Mouse (Mus musculus): ENCODE measurements at regions not wholly inside any gene's neighbourhood (a gene's known extent, or its start where the extent isn't known, plus 50 kb on each side); places are given as distances from the start of the nearest gene placed in this dataset.

DNA sequence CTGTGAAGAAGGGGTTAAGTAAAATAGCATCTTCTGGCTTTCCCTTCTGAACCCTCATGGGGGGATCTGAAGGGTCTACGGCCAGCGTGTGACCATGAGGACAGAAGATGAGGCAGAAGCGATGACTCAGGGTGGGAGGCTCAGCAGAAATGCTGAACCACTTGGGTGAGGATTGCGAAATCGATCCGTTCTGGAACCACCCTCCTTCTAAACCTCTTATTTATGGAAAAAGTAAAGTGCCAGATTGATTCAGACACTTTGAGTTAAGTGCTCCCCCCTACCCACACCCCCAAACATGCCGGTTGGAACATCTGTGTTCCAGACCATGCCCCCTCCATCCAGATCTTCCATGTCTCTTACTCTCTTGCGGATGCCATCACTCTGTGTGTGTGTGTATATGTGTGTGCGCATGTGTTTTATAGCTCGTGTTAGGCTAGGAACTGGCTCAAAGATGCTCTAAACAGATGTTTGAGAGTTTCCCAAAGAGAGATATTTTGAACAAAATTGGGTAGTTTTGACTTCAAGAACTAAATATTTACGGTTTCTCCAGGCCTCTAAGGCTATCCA is 190.2 kb upstream of the Prickle1 start:
- no peak for DNase-seq (ENCODE audit: low spot score)

DNA sequence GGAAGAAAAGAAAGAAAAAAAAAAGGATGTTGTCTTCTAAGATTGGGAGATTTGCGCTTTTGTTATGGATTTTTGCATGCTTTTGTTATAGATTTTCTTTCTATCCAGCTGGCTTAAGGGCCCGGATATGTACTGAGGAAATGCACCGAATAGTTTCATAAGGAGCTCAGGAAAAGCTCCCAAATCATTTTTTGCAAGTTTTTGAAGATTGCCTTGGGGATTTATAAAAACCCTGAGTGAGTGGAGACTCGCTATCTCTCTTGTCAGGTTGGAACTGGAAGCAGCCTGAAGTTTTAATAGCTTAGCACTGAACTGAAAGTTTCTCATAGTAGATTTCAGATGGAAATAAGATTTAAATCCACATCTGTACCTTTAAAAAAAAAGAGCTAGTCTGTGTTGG is 188.0 kb upstream of the Prickle1 start:
- no peak for DNase-seq (ENCODE audit: low spot score)

DNA sequence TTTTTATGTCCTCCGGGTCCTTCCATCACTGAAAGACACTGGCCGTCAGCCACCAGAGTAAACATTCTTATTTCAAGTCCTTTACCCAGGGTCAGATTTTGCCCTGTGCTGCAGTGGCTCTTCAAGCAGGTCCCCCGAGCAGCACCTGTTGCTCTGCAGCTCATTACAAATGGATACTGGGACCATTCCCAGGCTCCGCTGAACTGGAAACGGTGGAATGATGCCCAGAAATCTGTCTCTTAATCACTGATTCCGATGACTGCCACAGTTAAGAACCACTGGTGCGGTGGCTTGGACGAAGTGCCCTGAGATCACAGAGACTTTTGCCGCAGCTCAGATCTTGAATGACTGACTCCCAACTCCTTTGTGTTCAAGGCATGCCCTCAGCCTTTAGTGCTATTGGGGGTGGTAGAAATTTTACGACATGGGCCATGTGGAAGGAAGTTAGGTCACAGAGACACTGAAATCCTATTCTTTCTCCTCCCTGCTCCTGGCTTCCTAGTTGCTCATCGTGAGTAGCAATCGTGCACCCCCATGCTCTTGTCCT is 179.6 kb upstream of the Prickle1 start:
- DNase-seq (ENCODE audit: low spot score): peak; percentile 12

DNA sequence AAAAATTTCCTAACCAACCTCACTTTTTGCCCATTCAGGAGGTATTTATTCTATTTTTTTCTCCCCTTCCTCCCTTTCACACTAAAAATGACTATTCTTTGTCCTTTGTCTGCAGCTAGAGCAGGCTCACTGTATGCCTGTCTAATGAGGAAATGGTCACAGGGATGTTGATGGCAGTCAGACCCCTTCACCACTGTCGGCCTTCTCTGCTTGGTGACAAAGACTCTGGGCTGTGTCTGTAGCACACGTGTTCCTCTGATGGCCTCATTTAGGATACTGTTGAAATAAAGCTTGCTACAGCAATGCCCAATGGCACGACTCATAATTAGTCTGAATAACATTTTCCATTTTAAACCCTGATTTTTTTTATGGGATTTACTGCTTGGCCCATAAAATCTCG is 178.6 kb upstream of the Prickle1 start:
- DNase-seq (ENCODE audit: low spot score): no peak

DNA sequence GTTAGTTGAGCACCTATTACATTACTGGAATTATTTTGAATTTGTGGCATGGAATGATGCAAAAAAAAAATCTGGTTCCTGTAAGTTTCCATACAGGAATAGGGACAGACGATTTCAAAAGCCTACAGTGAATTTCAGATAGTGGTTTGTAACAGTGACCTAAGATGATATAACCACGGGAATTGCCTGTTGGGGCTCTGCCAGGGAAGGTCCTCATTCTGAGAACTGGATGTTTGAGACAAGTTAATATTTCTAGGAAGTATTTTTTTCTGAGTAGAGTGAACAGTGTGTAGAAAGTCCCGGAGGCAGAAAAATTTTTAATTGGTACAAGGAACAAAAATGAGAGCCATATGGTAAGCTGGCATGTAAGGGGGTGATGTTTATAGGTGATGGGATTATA is 171.3 kb upstream of the Prickle1 start:
- DNase-seq (ENCODE audit: low spot score): no peak

DNA sequence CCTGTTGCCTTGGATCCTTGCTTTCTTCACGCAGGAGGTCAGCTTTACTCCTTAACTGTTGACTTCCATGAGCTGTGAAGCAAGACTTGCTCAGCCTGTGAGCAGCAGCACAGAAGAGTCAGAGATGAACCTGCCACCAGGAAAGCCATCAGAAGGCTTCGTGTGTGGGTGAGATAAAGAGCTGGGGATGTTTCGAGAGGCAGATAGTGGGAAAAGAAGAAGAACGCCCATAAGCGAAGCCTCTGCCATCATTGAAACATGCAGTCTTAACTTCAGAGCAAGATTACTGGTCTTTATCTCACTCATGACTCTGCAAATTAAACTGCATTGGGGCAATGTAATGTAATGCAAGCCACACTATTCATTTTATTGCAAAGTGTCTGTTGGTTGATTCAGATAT is 167.4 kb upstream of the Prickle1 start:
- DNase-seq (ENCODE audit: low spot score): no peak

DNA sequence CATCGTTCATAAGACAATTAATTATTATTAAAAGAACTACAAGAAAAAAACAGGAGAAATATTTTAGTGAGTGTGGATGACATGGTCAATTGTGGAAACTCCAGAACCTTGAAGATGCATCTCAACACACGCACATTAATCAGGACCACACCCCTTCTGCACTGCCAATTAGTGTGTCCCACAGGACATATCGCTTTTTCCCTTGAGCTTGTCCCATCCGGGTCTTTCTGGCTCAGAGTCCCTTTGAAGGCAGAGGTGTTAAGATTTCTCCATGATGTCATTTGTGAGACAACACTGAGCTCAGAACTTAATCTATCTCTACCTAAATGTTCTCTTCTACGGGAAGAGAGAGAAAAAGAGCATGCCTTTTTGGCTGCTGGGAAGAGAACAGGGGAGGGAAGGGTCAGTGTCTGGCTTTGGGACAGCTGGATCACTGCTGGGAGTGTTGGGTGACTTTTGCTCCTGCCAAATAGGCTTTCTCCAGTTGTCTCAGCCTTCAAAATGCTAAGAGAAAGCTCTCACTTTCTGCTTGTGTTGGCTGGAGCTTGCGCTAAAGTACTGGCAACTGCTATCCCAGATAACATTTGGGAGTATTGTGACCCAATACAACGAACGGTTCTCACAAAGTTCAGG is 162.6 kb upstream of the Prickle1 start:
- DNase-seq (ENCODE audit: low spot score): no peak

DNA sequence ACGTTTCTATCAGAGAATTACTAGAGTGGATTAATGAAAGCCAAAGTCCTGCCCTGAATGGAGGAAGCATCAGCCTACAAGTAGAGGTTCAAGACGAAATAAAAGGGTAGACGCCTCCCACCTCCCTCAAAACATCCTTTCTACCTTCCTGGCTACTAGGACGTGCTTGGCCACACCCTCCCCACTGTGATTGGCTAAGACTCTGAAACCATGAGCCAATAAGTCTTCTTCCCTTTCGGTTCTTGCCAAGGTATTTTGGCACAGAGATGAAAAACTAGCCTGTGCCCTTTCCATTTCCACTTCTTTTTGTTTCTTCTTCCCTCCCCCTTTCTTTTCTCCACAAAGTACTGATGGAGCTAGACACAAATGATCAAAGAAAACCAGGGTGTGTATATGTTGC is 160.3 kb upstream of the Prickle1 start:
- no peak for DNase-seq (ENCODE audit: low spot score)

DNA sequence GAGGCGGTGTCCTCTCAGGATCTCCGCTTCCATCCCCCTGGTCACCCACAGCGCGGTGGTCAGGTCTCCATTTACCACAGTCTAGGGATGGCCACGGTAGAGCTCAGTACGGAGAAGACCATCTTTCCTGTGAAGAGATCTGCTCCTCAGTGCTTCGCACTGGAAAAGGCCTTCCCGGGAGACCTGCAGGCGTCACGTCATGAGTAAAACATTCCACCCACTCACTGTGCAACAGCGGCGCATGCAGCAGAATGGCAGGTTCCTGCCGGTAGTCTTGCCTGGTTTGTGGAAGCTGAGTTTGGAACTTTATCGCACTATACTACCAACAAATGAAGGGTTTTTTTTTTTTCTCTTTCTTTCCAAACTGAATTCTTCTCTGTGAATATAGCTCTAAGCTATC is 156.1 kb upstream of the Prickle1 start:
- DNase-seq (ENCODE audit: low spot score): peak; percentile 38

DNA sequence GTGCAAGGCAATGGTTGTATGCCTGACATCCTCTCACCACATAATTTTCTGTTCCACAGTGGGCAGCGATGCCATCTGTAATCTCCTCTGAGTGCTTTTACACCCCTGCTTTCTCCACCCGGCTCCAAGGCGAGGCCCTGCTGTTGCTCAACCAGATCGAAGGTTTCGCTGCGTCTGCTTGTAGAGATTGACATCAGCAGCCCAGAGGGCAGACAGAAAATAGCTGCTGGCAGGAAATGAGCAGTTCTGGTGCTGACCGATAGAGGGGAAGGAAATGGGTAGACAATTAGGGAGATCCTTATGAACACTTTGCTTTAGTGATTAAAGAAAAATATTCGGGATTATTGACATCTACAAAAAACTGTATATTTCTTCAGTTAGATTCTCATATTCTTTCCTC is 155.3 kb upstream of the Prickle1 start:
- peak; percentile 68 for DNase-seq (ENCODE audit: low spot score)

DNA sequence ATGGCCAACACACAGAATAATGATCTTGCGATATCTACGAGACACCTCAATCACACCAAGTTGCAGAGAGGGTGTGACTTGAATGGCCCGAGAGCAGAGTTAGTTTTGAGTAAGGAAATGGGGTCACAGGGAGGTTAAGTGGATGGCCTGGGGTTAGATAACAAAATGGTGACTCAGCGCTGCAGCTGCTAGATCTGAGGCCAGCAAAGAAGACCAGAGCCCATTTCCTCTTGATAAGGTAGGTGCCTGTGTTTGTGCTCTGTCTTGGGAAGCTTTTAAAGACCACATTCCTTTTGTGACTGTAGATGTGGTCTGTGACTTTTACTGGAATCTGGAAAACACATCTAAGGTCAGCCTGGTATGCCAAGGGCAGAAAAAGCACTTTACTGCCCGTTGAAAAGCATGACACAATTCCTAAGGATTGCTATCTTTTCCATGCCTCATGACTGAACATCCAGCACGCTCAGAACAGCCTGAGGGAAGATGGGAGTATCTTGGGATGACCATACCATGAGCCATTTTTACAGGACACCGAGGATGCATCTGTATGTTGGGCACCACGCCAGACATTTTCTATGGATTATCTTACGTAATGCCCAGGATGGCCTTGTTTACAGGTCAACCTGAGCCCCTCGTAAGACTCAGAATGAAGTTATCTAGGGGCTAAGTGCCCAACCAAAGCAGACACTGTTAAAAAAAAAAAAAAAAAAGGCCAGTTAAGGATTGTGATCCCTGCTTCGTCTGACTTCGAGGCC is 148.7 kb upstream of the Prickle1 start:
- no peak for DNase-seq (ENCODE audit: low spot score)

DNA sequence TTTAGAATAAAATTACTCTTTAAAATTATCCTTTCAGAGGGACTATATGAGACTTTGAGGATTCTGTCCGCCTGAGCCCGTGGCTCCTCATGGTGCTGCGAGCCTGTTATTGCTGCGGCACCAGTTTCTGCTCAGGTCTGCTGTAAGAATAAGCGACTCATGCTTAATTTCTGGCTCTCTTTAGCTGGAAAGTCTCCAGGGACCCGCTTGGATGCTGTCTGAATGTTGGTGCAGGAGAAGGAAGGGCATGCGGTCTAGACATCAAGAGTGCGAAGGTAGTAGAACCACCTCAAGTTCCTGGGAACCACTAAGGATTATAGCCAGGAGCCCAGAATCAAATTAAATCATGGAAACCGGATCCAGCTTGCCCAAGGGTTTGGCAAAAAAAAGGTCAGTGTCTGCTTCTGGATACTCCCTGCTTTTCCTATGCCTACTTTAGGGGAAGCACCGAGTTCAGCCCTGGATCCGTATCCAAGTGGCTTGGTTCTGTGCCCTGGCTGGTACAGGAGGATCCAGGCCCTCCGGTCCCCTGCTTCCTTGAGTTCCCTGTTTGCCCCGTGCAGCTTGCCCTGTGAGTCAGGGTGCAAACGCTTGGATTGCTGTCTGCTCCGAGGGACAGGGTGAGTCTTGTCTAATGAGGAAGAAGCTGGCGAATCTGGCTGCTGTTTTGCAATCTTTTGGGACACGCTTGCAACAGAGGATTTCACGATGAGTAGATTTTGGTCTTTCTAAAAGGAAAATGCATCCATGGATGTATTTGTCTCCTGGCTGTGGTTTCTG is 138.2 kb upstream of the Prickle1 start:
- DNase-seq (ENCODE audit: low spot score): no peak

DNA sequence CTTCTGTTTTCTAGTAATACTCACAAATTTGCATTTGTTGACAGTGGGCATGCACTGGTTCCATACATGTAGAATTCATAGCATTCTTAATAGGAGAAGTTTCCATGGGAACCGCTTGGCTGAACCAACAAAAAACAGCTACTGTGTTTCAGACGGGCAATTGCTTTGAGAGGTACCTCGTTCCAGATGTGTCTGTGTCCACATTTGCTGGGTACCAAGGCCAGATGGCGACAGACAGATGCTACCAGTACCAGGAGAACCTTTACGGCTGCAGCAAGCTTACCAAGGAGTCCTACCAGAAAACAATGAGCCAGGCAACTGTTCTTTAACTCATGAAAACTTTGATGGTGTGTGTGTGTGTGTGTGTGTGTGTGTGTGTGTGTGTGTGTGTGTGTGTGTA is 137.1 kb upstream of the Prickle1 start:
- no peak for DNase-seq (ENCODE audit: low spot score)

DNA sequence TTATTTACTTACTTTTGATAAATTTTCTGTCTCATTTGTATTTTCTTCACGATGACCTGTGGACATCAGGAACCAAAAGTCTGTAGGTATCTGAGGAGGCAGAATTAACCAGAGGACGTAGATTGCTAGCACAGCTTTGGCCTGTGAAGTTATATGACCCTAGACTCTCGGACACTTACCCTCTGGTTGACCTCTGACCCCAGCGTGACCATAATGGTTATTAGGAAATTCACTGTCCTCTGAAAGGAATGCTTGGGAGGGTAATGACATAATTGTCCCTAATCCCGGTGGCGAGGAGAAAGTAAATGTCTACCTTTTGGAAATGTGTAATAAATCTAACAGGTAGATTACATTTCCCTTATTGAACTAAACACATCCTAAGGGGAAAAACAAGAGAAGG is 135.5 kb upstream of the Prickle1 start:
- no peak for DNase-seq (ENCODE audit: low spot score)

DNA sequence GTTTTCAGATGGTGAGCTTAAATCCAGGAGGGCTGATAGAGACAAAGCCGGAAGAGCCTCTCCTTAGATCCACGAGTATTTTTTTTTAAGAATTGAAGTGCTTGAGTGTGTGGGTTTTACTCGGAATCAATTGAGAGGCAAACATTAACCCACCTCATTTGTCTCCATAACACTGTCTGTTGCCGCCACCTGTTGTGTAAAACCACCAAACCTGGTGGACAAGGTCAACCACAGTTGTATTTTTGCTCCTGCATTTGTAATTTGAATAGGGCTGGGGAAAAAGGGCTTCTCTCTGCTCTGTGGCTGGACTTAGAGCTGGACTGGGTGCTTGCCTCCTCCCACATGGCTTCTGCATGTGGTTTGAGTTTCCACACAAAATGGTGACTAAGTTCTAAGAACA is 119.8 kb upstream of the Prickle1 start:
- DNase-seq (ENCODE audit: low spot score): no peak

DNA sequence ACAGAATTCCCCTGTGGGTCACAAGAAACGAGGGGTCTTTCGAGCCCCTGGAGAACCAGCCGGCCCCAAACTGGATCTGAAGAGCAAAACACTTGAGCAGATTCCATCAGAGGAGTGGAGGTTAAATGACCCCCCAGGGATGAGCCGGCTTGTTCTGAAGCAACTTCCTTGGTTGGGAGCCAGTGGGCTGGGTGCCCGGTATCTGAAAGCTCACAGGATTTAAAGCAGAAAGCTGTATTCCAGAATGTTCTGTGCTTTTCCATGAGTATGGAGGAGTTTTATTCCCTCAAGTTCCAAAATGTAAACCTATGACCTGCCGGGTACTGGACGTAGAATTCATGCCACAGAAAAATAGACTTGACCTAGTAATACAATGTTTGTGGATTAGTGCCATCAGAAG is 117.7 kb upstream of the Prickle1 start:
- peak; percentile 56 for DNase-seq (ENCODE audit: low spot score)

DNA sequence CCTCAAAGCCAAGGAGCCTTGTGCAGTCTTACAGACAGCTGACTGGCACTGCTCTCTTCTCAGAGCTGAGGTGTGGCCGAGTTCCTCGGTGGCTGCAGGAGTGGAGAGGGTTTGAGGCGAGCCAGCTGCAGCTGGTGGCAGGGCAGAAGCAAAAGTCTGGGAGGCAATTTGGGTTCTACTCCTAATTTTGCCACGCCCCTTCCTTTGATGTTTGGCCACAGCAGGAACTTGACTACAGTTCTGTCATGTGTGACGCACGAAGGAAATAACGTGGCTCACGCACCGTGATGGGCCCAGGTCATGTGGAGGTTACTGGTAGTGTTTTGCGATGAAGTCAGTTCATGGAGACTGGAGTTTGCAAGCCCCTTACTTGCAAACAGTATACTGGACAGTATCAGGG is 116.9 kb upstream of the Prickle1 start:
- DNase-seq (ENCODE audit: low spot score): no peak

DNA sequence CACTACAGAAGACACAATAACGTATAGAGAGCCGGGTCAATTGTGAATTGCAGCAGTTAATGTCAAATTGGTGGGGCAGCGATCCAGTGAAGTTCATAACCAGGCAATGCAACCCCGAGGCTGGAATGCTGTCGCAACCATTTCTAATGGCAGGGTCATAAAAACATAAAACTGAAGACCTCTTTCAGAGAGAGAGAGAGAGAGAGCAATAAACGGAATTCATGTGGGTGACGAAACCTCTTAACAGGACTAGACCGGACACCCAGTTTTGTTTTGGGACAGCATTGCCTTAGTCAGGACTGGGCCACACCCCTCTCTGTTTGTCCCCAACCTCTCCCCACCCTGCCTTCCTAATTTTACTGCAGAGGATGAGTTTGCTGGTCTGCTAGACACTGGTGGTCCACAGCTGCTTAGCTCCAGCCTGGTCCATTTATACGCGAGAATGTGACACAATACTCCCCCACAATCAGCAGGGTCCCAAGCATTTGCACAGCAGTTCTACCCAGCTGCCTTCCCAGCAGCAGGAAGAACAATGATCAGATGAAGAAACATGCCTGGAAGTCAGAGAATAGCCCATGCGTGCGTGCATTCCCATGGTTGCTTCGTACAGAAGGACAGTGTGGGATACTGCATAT is 115.6 kb upstream of the Prickle1 start:
- DNase-seq (ENCODE audit: low spot score): no peak

DNA sequence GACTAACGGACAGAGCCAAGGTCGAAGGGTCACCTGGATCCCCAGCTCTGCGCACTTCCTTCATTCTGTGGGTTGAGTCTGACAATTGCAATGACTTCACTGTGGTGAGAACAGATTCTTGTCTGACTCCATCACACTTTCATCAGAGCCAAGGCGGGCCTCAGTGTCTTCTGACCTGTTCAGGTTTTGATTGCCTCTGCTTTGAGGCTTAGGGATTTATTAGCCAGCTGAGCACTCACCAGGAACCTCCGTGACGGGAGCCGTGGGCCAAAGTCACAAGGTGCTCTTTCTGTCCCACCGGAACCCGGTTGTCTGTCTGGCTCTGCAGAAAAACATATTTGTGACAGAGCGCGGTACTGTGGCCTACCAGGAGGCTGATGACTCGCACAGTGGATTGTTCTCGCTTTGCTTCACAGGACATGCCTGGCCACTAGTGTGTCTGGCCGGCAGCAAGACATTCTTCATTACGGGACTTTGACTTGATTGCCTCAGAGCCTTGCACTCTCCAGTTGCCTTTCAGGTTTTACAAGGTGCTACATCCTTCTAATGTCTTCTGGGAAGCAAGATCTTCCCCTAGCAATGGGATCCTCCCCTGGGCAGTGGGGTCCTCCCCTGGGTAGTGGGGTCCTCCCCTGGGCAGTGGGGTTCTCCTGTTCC is 114.9 kb upstream of the Prickle1 start:
- no peak for DNase-seq (ENCODE audit: low spot score)

DNA sequence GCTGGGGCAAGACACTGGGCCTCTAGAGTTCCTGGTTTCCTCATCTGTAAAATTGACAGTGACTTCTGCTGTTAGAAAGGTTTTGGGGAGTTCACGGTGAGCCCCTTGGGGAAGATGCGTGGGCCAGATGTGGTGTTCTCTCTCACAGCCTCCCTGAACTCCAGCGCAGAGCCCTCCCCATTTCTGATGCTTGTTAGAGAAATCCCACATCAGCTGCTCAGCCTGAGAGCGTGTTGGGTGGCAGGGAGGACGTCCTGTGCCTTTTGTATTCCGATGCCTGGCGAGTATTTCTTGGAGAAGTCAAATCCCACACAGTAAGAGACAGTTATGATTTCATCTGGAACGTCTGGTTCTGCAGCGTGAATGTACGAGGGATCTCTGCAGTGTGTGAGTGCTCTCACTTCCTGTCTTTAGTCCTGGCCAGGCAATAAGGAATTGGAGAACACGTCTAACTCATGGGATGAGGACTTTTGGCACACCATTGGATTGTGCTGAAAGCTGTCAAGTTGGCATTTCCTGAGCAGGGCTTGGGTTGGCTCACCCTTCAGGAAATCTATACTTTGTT is 110.8 kb upstream of the Prickle1 start:
- DNase-seq (ENCODE audit: low spot score): no peak

DNA sequence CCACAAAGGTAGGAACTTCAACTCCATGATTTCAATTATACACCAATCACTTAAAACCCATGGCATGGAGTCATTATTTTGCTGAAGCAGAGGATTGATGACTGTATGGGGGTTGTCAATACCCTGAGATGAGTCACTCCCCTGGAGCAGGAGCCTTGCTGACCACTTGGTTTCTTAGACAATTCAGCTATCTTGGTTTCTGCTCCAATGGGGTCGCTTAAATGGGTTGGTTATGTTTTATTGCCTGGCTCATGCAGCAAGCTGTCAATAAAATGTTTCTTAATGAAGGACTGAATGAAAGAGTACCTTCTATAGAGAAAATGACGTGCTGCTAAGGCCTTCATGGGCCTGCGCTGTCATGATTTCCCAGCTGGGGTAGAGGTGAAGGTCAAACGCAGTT is 110.0 kb upstream of the Prickle1 start:
- DNase-seq (ENCODE audit: low spot score): no peak

Data from layer of hippocampus, adult 11-12 months (tissue).